Mouse (Mus musculus) lung, postnatal 10 days (tissue): Measurements from ENCODE around the gene Calhm1.
"Not testable (repeated sequence)": the region's sequence is repeated elsewhere in the genome, so short reads cannot be mapped to it uniquely, and the experiment has no call there.

ENCODE experiments used
- DNase-seq: peaks from one replicate; pipeline ENCODE4 v3.0.0; 2021

Calhm1 gene

GRCm38 (mm10) chr19:47151332-47152061, 7.4 kb upstream of the Calhm1 start:
- DNase-seq: no peak

DNA sequence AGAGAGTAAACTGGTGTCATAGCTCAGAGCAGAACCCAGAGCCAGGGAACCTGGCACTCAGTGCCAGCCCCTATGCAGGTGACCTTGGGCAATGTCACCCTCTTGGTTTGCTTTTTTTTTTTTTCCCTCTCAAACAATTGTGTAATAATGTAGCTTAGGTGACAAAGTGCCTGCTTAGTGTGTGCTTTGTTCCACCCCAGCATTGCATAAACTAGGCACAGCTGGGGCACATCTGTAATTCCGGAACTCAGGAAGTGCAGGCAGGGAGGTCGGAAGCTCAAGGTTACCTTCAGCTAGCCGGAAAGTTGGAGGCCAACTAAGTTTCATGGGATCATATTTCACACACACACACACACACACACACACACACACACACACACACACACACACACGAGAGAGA, 5.8 kb upstream of the Calhm1 start:
- DNase-seq: no peak

- DNase-seq: no peak
Measured at GRCm38 (mm10) chr19:47148267-47148847, 4.3 kb upstream of the Calhm1 start.

DNA sequence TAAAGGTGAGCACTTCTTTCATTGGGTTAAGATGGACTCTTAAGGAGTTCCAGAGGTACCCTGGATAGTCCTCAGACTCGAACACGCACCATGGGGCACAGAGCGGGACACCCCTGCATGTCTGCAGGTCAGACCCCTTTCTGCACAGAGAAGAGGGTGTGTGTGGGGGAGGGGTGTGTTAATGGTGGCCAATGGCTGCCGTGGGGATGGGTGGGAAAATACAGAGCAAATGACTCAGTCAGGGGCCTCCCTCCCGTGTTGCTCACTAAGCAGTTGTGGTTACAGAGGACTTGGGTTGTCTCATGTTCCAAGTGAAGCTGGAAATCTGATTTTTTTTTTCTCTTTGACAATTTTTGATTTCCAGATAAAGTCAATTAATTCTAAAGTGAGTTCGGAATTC, 1.6 kb downstream of the Calhm1 start:
- DNase-seq: no peak

GRCm38 (mm10) chr19:47139611-47140010, 4.4 kb downstream of the Calhm1 start:
- DNase-seq: not testable (repeated sequence)

- peak; percentile 84 for DNase-seq
Measured at GRCm38 (mm10) chr19:47137771-47138421, 6.2 kb downstream of the Calhm1 start, which contains the start of gene Calhm2. TSS of gene Calhm2 (minus strand) at chr19:47138294.

DNA sequence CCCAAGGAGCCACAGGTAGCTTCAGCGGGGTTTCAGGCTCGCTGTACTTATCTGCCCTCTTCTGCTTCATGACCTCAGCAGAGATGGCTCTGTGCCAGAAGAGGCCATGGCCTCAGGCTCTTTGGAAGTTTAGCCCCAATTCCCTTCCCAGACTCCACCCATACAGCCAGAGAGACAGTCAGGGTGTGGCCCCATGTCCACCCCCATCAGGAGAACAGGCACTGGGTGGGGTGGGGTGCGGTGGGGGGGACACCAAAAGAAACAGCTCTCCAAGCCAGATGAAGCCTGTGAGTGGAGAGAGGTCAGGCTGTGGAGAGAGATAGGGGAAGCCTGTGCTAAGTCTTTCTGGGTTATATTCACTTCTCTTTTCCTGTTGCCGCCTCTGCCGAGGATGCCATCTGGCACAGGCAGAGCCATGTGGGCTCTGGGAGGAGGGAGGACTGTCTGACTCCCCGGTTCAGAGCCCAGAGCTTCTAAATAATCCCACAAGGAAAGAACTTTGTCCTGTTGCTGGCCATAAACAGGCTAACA, 6.9 kb downstream of the Calhm1 start:
- DNase-seq: peak; percentile 68

DNA sequence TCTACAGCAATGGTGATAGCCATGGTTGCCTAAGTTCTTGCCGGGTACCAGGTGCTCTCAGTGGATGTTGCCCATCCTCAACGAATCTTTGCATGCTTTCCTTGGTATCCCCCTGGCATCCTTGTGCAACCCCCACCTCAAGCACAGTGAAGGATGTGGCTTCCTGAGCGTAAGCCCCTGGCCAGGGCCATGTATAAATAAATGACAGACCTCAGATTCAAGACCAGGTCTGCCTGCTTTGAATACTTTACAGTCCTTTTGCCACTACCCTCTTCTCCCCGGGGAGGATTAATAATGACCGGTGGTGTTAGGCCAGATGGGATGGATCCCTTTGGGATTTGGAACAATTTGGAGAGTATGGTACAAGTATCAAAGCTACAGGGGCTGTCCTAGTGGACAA, 7.9 kb downstream of the Calhm1 start:
- DNase-seq: no peak

GRCm38 (mm10) chr19:47135568-47135967, 8.5 kb downstream of the Calhm1 start:
- DNase-seq: no peak

- DNase-seq: no peak
Measured at GRCm38 (mm10) chr19:47133161-47133560, 10.9 kb downstream of the Calhm1 start.

DNA sequence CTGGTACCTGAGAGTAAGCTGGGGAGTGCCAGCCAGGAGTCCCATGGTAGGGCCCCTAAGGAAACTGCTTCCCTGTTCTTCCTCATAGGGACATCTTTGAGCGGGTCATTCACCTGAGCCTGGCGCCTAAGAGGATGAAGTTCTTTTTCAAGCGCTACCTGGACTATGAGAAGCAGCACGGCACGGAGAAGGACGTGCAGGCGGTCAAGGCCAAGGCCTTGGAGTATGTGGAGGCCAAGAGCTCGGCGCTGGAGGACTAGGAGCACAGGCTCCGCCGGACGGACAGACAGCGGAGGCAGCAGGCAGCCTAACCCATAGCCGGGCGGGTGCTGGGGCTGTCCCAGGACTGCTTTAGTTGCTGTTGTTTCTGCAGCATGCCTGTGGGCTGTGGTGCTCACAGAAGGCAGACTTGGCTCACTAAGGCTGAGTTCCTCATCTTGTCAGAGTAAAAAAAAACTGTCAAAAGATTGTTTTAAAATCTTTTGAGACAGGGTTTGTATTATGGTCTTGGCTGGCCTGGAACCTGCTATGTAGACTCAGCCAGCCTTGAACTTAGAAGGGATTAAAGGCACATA, 13.4 kb downstream of the Calhm1 start:
- DNase-seq: no peak

GRCm38 (mm10) chr19:47128835-47129234, 15.2 kb downstream of the Calhm1 start:
- DNase-seq: no peak

- no peak for DNase-seq
Measured at GRCm38 (mm10) chr19:47128164-47128563, 15.9 kb downstream of the Calhm1 start.

GRCm38 (mm10) chr19:47122802-47123201, 21.3 kb downstream of the Calhm1 start:
- peak; percentile 34 for DNase-seq

- DNase-seq: peak; percentile 45
Measured at GRCm38 (mm10) chr19:47121054-47121453, 23.0 kb downstream of the Calhm1 start.

DNA sequence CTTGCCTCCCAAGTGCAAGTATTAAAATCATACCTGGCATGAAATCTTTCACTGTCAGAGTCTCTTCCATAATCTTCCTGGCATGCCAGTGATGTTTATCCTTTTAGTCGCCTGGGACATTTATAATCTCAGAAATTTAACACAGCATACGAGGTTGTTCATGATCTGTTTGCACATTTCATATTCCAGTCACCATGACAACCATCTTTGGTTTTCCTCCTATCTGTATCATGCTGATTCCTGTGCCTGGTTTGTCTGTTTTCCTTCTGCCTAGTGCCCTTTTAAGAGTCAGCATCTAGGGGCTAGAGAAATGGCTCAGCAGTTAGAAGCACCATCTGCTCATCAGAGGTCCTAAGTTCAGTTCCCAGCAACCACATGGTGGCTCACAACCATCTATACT, 25.4 kb downstream of the Calhm1 start:
- no peak for DNase-seq

DNA sequence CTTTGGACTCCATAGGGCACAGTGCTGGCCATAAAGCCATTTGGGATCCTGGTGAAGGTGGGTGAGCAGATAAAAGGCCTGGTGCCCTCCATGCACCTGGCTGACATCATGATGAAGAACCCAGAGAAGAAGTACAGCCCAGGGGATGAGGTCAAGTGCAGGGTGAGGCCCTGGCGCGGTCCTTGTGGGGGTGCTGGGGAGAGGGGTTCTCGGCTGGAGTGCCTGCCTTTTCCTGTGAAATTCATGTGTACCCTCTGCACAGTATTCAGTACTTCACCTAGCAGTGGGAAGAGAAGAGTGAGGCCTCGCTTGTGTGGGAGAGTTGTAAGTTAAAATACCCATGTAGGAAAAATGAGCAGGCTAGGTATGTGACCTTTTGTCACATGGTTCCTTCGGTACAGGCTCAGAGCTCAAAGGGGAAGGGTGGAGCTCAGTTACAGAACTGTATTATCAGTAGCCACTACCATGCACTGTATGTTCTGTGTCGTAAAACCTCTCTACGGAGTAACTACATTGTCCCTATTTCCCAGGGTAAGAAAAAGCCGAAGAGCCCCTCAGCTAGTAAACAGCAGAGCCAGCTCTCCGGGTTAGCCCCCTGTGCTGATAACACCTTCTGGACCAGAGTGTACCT, 39.3 kb downstream of the Calhm1 start:
- no peak for DNase-seq

GRCm38 (mm10) chr19:47101080-47101479, 43.0 kb downstream of the Calhm1 start:
- DNase-seq: no peak
